Mouse (Mus musculus) CH12.LX (cell line): ENCODE data around the gene Pias1. TPM values are rescaled to one million over a fixed set of nuclear protein-coding genes. Genes with fewer than 3 reads are reported as not detected.

Experiments used
- DNase-seq: peaks from one replicate; pipeline ENCODE4 v3.0.0-alpha.2; 2013; ENCODE audit errors: extremely low read depth
- H3K27ac ChIP-seq: 2 replicates; pipeline ENCODE4 v1.5.1; 2012; ENCODE audit warnings: low read depth, mild to moderate bottlenecking, control low read depth, moderate library complexity; ENCODE audit not compliant: insufficient read depth
- H3K27me3 ChIP-seq: replicated peaks from 2 replicates; pipeline ENCODE3; 2012; ENCODE audit warnings: inconsistent platforms
- H3K36me3 ChIP-seq, 2 experiments: replicated peaks in 1 of 2; 2 replicates each; pipeline versions ENCODE3 to v1.6.1; 2012; ENCODE audit warnings: inconsistent platforms in 1 of 2, low read length in 1 of 2, mild to moderate bottlenecking in 1 of 2, mixed read lengths in 1 of 2, moderate library complexity in 1 of 2; ENCODE audit not compliant: control insufficient read depth in 1 of 2, insufficient read depth in 1 of 2
- H3K4me1 ChIP-seq, 2 experiments: 2 replicates each; pipeline ENCODE4 v1.6.1; 2012; ENCODE audit warnings: inconsistent platforms in 1 of 2, moderate library complexity in 1 of 2; ENCODE audit not compliant: insufficient read depth in 2 of 2, control insufficient read depth in 1 of 2
- H3K4me2 ChIP-seq: 2 replicates; pipeline ENCODE4 v1.6.1; 2012; ENCODE audit warnings: low read depth, mild to moderate bottlenecking, control low read depth; ENCODE audit not compliant: poor library complexity, insufficient read depth, severe bottlenecking
- H3K4me3 ChIP-seq, 3 experiments: fragments of 150-350 bp in 1 of 3; sonication (generic) in 1 of 3; replicated peaks in 1 of 3; 2 replicates each; pipeline versions ENCODE3 to v1.5.1; 2011 to 2012; ENCODE audit warnings: low read depth in 2 of 3, low read length in 2 of 3, mild to moderate bottlenecking in 2 of 3, moderate library complexity in 2 of 3, control low read depth in 1 of 3, improper control_type of control experiment in 1 of 3, inconsistent platforms in 1 of 3, mixed read lengths in 1 of 3; ENCODE audit not compliant: poor library complexity in 1 of 3
- H3K79me2 ChIP-seq: replicated peaks from 2 replicates; pipeline ENCODE4 v1.6.1; 2012; ENCODE audit warnings: mild to moderate bottlenecking, moderate library complexity; ENCODE audit not compliant: control insufficient read depth, poor library complexity, insufficient read depth, severe bottlenecking; ENCODE audit errors: extremely low read depth
- H3K9ac ChIP-seq: 2 replicates; pipeline ENCODE4 v1.6.1; 2012; ENCODE audit warnings: low read depth, mild to moderate bottlenecking, control low read depth, moderate library complexity; ENCODE audit not compliant: insufficient read depth
- H3K9me3 ChIP-seq: replicated peaks from 2 replicates; pipeline ENCODE3; 2012; ENCODE audit warnings: low read length, inconsistent platforms, mixed read lengths
- CHD1 ChIP-seq: IDR thresholded peaks from 2 replicates; pipeline ENCODE4 v1.6.1; 2012; ENCODE audit warnings: low read depth, low read length, improper control_type of control experiment, inconsistent platforms
- CTCF ChIP-seq, 2 experiments: IDR thresholded peaks in 1 of 2; conservative IDR thresholded peaks in 1 of 2; 2 replicates each; pipeline ENCODE4 v1.5.1; 2011 to 2012; ENCODE audit warnings: low read depth in 2 of 2, low read length in 2 of 2, improper control_type of control experiment in 1 of 2, inconsistent platforms in 1 of 2, mild to moderate bottlenecking in 1 of 2, moderate library complexity in 1 of 2
- E2F4 ChIP-seq: IDR thresholded peaks from 2 replicates; pipeline ENCODE4 v1.6.1; 2011; ENCODE audit warnings: low read depth, low read length, improper control_type of control experiment; ENCODE audit not compliant: insufficient replicate concordance
- ELF1 ChIP-seq: IDR thresholded peaks from 2 replicates; pipeline ENCODE4 v1.6.1; 2014; ENCODE audit warnings: low read depth, mild to moderate bottlenecking, inconsistent platforms, low read length, improper control_type of control experiment
- ETS1 ChIP-seq: conservative IDR thresholded peaks from 2 replicates; pipeline ENCODE4 v1.6.1; 2012; ENCODE audit warnings: low read depth, mild to moderate bottlenecking, inconsistent platforms, low read length, improper control_type of control experiment, moderate library complexity
- HCFC1 ChIP-seq: IDR thresholded peaks from 2 replicates; pipeline ENCODE4 v1.6.1; 2012; ENCODE audit warnings: low read depth, mild to moderate bottlenecking, inconsistent platforms, low read length, improper control_type of control experiment
- IRF4 ChIP-seq: IDR thresholded peaks from 2 replicates; pipeline ENCODE4 v1.6.1; 2014; ENCODE audit warnings: low read depth, mild to moderate bottlenecking, inconsistent platforms, low read length, improper control_type of control experiment
- JUN ChIP-seq: IDR thresholded peaks from 2 replicates; pipeline ENCODE4 v1.6.1; 2011; ENCODE audit warnings: low read depth, mild to moderate bottlenecking, low read length, improper control_type of control experiment, moderate library complexity; ENCODE audit not compliant: insufficient read depth
- MAFK ChIP-seq: IDR thresholded peaks from 2 replicates; pipeline ENCODE4 v1.6.1; 2011; ENCODE audit warnings: low read length, improper control_type of control experiment; ENCODE audit not compliant: insufficient replicate concordance
- MAX ChIP-seq: IDR thresholded peaks from 2 replicates; pipeline ENCODE4 v1.6.1; 2011; ENCODE audit warnings: low read length, improper control_type of control experiment
- MAZ ChIP-seq: IDR thresholded peaks from 2 replicates; pipeline ENCODE4 v1.6.1; 2012; ENCODE audit warnings: low read depth, mild to moderate bottlenecking, inconsistent platforms, low read length, improper control_type of control experiment, moderate library complexity
- MEF2A ChIP-seq: IDR thresholded peaks from 2 replicates; pipeline ENCODE4 v1.6.1; 2014; ENCODE audit warnings: low read depth, mild to moderate bottlenecking, inconsistent platforms, low read length, improper control_type of control experiment, borderline replicate concordance
- MXI1 ChIP-seq: IDR thresholded peaks from 2 replicates; pipeline ENCODE4 v1.6.1; 2011; ENCODE audit warnings: mild to moderate bottlenecking, low read depth, low read length, improper control_type of control experiment
- MYC ChIP-seq: IDR thresholded peaks from 2 replicates; pipeline ENCODE4 v1.6.1; 2011; ENCODE audit warnings: low read depth, mild to moderate bottlenecking, improper control_type of control experiment, low read length
- NELFE ChIP-seq: IDR thresholded peaks from 2 replicates; pipeline ENCODE4 v1.6.1; 2011; ENCODE audit warnings: low read depth, low read length, improper control_type of control experiment
- RAD21 ChIP-seq: IDR thresholded peaks from 2 replicates; pipeline ENCODE4 v1.6.1; 2011; ENCODE audit warnings: low read depth, mild to moderate bottlenecking, low read length, improper control_type of control experiment, moderate library complexity
- SIN3A ChIP-seq: IDR thresholded peaks from 2 replicates; pipeline ENCODE4 v1.6.1; 2012; ENCODE audit warnings: low read length, improper control_type of control experiment, inconsistent platforms
- SMC3 ChIP-seq: IDR thresholded peaks from 2 replicates; pipeline ENCODE4 v1.6.1; 2011; ENCODE audit warnings: low read depth, low read length, improper control_type of control experiment
- TCF12 ChIP-seq: IDR thresholded peaks from 2 replicates; pipeline ENCODE4 v1.6.1; 2014; ENCODE audit warnings: low read depth, mild to moderate bottlenecking, inconsistent platforms, low read length, improper control_type of control experiment
- UBTF ChIP-seq: IDR thresholded peaks from 2 replicates; pipeline ENCODE4 v1.6.1; 2012; ENCODE audit warnings: low read depth, mild to moderate bottlenecking, inconsistent platforms, low read length, improper control_type of control experiment, moderate library complexity
- USF1 ChIP-seq: IDR thresholded peaks from 2 replicates; pipeline ENCODE4 v1.6.1; 2014; ENCODE audit warnings: low read depth, mild to moderate bottlenecking, inconsistent platforms, low read length, improper control_type of control experiment
- USF2 ChIP-seq: conservative IDR thresholded peaks from 2 replicates; pipeline ENCODE4 v1.6.1; 2011; ENCODE audit warnings: low read depth, low read length, improper control_type of control experiment
- ZNF384 ChIP-seq: IDR thresholded peaks from 2 replicates; pipeline ENCODE4 v1.6.1; 2012; ENCODE audit warnings: low read depth, low read length, improper control_type of control experiment, inconsistent platforms
- dilution Hi-C: fragments of 300-500 bp; cut with MboI; formaldehyde crosslinking; loops from 2 replicates; pipeline ENCODE4 v1.14.3; 2020; ENCODE audit warnings: low sequenced_read_pairs; ENCODE audit not compliant: extremely low pct_unique_long_range_greater_than_20kb, extremely low pct_ligation_motif_present
- in situ Hi-C: fragments of 300-500 bp; cut with MboI; formaldehyde crosslinking; loops from 3 replicates; pipeline ENCODE4 v1.14.3; 2019; ENCODE audit warnings: low sequenced_read_pairs, low pct_ligation_motif_present, low pct_unique_long_range_greater_than_20kb, mixed read lengths
- polyA plus RNA-seq: library from polyadenylated mRNA; unstranded; fragments of >175 nt; gene quantifications from 2 replicates; pipeline ENCODE4 v1.2.1, GENCODE M21; 2012; ENCODE audit warnings: low read depth; ENCODE audit not compliant: insufficient read length
- total RNA-seq, 2 experiments: library from RNA; depleted of rRNA; stranded (reverse); fragments of 300-350 nt in 1 of 2; fragments of >200 nt in 1 of 2; gene quantifications; 2 replicates each; pipeline ENCODE4 v1.2.3; 2012 to 2014

Gene Pias1
- total and polyA plus RNA-seq, 3 experiments = 8.0 to 22.7 (median 11.9) TPM

GRCm38 (mm10) chr9:62829877-62830276 lies 157.8 kb downstream of the Pias1 start:
- Histone ChIP-seq H3K4me3 (no peak overlapping the region), H3K79me2 (no peaks in the 10 kb centered on the region), H3K9ac (no peak overlapping the region), H3K36me3 (no peaks in the 10 kb centered on the region), H3K27me3 (no peaks in the 10 kb centered on the region), H3K9me3 (no peaks in the 10 kb centered on the region)
- dilution Hi-C loops (no loop called here), in situ Hi-C loops (no loop called here)
- no peak for DNase-seq
- TF ChIP-seq NELFE (no peak), JUN (no peak), CHD1 (no peak), MAZ (no peak), MAFK (no peak), RAD21 (no peak), MEF2A (no peak), ETS1 (no peak), USF1 (no peak), UBTF (no peak), E2F4 (no peak)
- TF ChIP-seq, all 38 proteins: peak for 0
- Histone ChIP-seq H3K4me2 (no peak overlapping the region), H3K4me1 (peaks cover 2 to 17% of the 10 kb centered on the region in 2 experiments; a peak in 2 of 4 replicates), H3K27ac (no peak overlapping the region)

GRCm38 (mm10) chr9:62828662-62829086 lies 159.1 kb downstream of the Pias1 start:
- Histone ChIP-seq H3K27ac (no peak overlapping the region), H3K9me3 (no peaks in the 10 kb centered on the region), H3K4me1 (peaks cover 2 to 17% of the 10 kb centered on the region in 2 experiments; a peak in 2 of 4 replicates), H3K36me3 (no peaks in the 10 kb centered on the region), H3K79me2 (no peaks in the 10 kb centered on the region), H3K4me3 (no peak overlapping the region), H3K4me2 (peak overlapping the region; percentile 17; the same call in 1 of the 2 replicates), H3K9ac (no peak overlapping the region), H3K27me3 (no peaks in the 10 kb centered on the region)
- in situ Hi-C loops = no loop called here
- TF ChIP-seq MYC (no peak), MEF2A (no peak), SIN3A (peak; percentile 87), ELF1 (peak; percentile 81), CTCF (conservative IDR thresholded peaks at IDR 0.05 in 1 of 2, IDR thresholded peaks at IDR 0.05 in 1 of 2; ENCODE audit: low read depth in 2 of 2, low read length in 2 of 2) (peak; percentile 26 to 84; a peak in 2 of 4 replicates), USF2 (no peak), MXI1 (peak; percentile 92), USF1 (no peak), ZNF384 (peak; percentile 39; the same call in 1 of the 2 replicates), SMC3 (peak; percentile 59), TCF12 (peak; percentile 56; the same call in 1 of the 2 replicates), IRF4 (peak; percentile 42; the same call in 1 of the 2 replicates), RAD21 (peak; percentile 69), ETS1 (0 out of 2 replicates have a peak, but pooled peaks have one; percentile 10), E2F4 (no peak), HCFC1 (peak; percentile 80), MAX (peak; percentile 59; the same call in 1 of the 2 replicates)
- dilution Hi-C loops = no loop called here
- peak; percentile 89 for DNase-seq
